Mouse (Mus musculus) cerebellum, adult 2 months (tissue): Measurements from ENCODE around the gene Dicer1.

Experiments used
- CTCF ChIP-seq: fragments of 200-500 bp; IDR thresholded peaks from 2 replicates; pipeline ENCODE4 v1.5.1; 2011; ENCODE audit warnings: low read depth, mild to moderate bottlenecking, control low read depth, low read length, moderate library complexity, borderline replicate concordance; ENCODE audit not compliant: insufficient read depth
- POLR2A ChIP-seq: fragments of 200-500 bp; IDR thresholded peaks from 2 replicates; pipeline ENCODE4 v1.6.1; 2011; ENCODE audit warnings: low read length, control low read depth, borderline replicate concordance; ENCODE audit not compliant: insufficient read depth

GRCm38 (mm10) chr12:104665951-104666350 is 85.8 kb downstream of the Dicer1 start:
- TF ChIP-seq CTCF, result no peak
- TF ChIP-seq POLR2A, result no peak
